Mouse (Mus musculus) left cerebral cortex, postnatal 36 days (tissue): Measurements from ENCODE around the gene Tbc1d1. TPM values are rescaled to one million over a fixed set of nuclear protein-coding genes. Genes with fewer than 3 reads are reported as not detected.

Experiments
- DNase-seq, 2 experiments: peaks; one replicate each; pipeline ENCODE4 v3.0.0; 2021 to 2022; ENCODE audit warnings: low spot score in 2 of 2, mixed read lengths in 1 of 2
- intact Hi-C: fragments of 180-260 bp; cut with DNase I; formaldehyde crosslinking; loops from one replicate; pipeline ENCODE4 v1.15.1; 2025
- total RNA-seq, 2 experiments: library from RNA; stranded (reverse); gene quantifications; 2 replicates each; pipeline ENCODE4 v1.2.3; 2021

Gene Tbc1d1
- total RNA-seq, 2 experiments from 2014 or later, result 15.6 to 19.5 TPM

GRCm38 (mm10) chr5:64265906-64266305 lies 109.8 kb downstream of the Tbc1d1 start:
- intact Hi-C loops, result loop anchor here (5.0 kb wide), 1 partner anchor 64 kb away; no protein-coding TSS in a partner anchor
- DNase-seq, result no peak

- intact Hi-C loops, result loop anchor here (5.0 kb wide), 1 partner anchor 64 kb away; no protein-coding TSS in a partner anchor
- DNase-seq, result no peak
Observed at GRCm38 (mm10) chr5:64266534-64266933, 110.4 kb downstream of the Tbc1d1 start.

- intact Hi-C loops, result loop anchor here (5.0 kb wide), 1 partner anchor 65 kb away; no protein-coding TSS in a partner anchor
Observed at GRCm38 (mm10) chr5:64267279-64267678, 111.2 kb downstream of the Tbc1d1 start.

GRCm38 (mm10) chr5:64269669-64270068 lies 113.6 kb downstream of the Tbc1d1 start:
- DNase-seq, result no peak
- intact Hi-C loops, result loop anchor here (5.0 to 10.0 kb wide), 2 partner anchors 67 to 175 kb away; partner anchors contain the start of gene Pgm2

More at GRCm38 (mm10) chr5:64267279-64267678, 111.2 kb downstream of the Tbc1d1 start:
- no peak for DNase-seq

GRCm38 (mm10) chr5:64273517-64273916 lies 117.4 kb downstream of the Tbc1d1 start:
- intact Hi-C loops, result loop anchor here (10.0 kb wide), 1 partner anchor 179 kb away; the partner anchor contains the start of gene Pgm2

GRCm38 (mm10) chr5:64274296-64274695 lies 118.2 kb downstream of the Tbc1d1 start:
- no peak for DNase-seq
- intact Hi-C loops, result loop anchor here (10.0 kb wide), 1 partner anchor 179 kb away; the partner anchor contains the start of gene Pgm2

More at GRCm38 (mm10) chr5:64273517-64273916, 117.4 kb downstream of the Tbc1d1 start:
- DNase-seq, result peak in 1 of 2 experiments; percentile 1

- no peak for DNase-seq
- intact Hi-C loops, result loop anchor here (5.0 to 10.0 kb wide), 2 partner anchors 180 to 368 kb away; partner anchors contain the start of gene Pgm2
Observed at GRCm38 (mm10) chr5:64274738-64275451, 118.8 kb downstream of the Tbc1d1 start.

- intact Hi-C loops, result loop anchor here (5.0 to 10.0 kb wide), 2 partner anchors 183 to 370 kb away; partner anchors contain the start of gene Pgm2
- no peak for DNase-seq
Observed at GRCm38 (mm10) chr5:64277646-64278191, 121.6 kb downstream of the Tbc1d1 start.

- DNase-seq, result no peak
- intact Hi-C loops, result loop anchor here (5.0 to 10.0 kb wide), 3 partner anchors 185 to 372 kb away; partner anchors contain the start of gene Pgm2
Observed at GRCm38 (mm10) chr5:64279668-64280067, 123.6 kb downstream of the Tbc1d1 start.

- intact Hi-C loops, result loop anchor here (10.0 kb wide), 1 partner anchor 325 kb away; no protein-coding TSS in a partner anchor
- DNase-seq, result no peak
Observed at GRCm38 (mm10) chr5:64280191-64280590, 124.1 kb downstream of the Tbc1d1 start.

- intact Hi-C loops, result loop anchor here (10.0 kb wide), 1 partner anchor 324 kb away; no protein-coding TSS in a partner anchor
Observed at GRCm38 (mm10) chr5:64280613-64281012, 124.5 kb downstream of the Tbc1d1 start.

GRCm38 (mm10) chr5:64281674-64282073 lies 125.6 kb downstream of the Tbc1d1 start:
- no peak for DNase-seq
- intact Hi-C loops, result loop anchor here (10.0 kb wide), 1 partner anchor 323 kb away; no protein-coding TSS in a partner anchor

More at GRCm38 (mm10) chr5:64280613-64281012, 124.5 kb downstream of the Tbc1d1 start:
- DNase-seq, result no peak

- no peak for DNase-seq
- intact Hi-C loops, result loop anchor here (10.0 kb wide), 1 partner anchor 322 kb away; no protein-coding TSS in a partner anchor
Observed at GRCm38 (mm10) chr5:64282594-64282993, 126.5 kb downstream of the Tbc1d1 start.

GRCm38 (mm10) chr5:64285289-64285688 lies 129.2 kb downstream of the Tbc1d1 start:
- DNase-seq, result no peak
- intact Hi-C loops, result loop anchor here (5.0 to 10.0 kb wide), 2 partner anchors 82 to 320 kb away; no protein-coding TSS in a partner anchor

- intact Hi-C loops, result loop anchor here (5.0 to 10.0 kb wide), 2 partner anchors 81 to 319 kb away; no protein-coding TSS in a partner anchor
- DNase-seq, result no peak
Observed at GRCm38 (mm10) chr5:64285851-64286250, 129.7 kb downstream of the Tbc1d1 start.

GRCm38 (mm10) chr5:64287287-64287686 lies 131.2 kb downstream of the Tbc1d1 start:
- intact Hi-C loops, result loop anchor here (5.0 to 10.0 kb wide), 2 partner anchors 80 to 318 kb away; no protein-coding TSS in a partner anchor

GRCm38 (mm10) chr5:64288031-64288928 lies 132.2 kb downstream of the Tbc1d1 start:
- intact Hi-C loops, result loop anchor here (2.0 to 10.0 kb wide), 5 partner anchors 79 to 579 kb away; no protein-coding TSS in a partner anchor
- DNase-seq, result no peak

More at GRCm38 (mm10) chr5:64287287-64287686, 131.2 kb downstream of the Tbc1d1 start:
- no peak for DNase-seq
